Mouse (Mus musculus): ENCODE results near the gene Otud5. TPM values are rescaled to one million over a fixed set of nuclear protein-coding genes. Genes with fewer than 3 reads are reported as not detected.
"Not testable (repeated sequence)": the region's sequence is repeated elsewhere in the genome, so short reads cannot be mapped to it uniquely, and the experiment has no call there.

The Otud5 gene
- polyA plus RNA-seq, 1 experiment = 65.0 TPM

- no peaks in the 10 kb centered on the region for H3K4me1 ChIP-seq (ENCODE audit: control insufficient read depth, insufficient read depth, low read length)
- H3K4me3 ChIP-seq (ENCODE audit: insufficient read depth, low read length) = no peak overlapping the region
- H3K27ac ChIP-seq (ENCODE audit: insufficient read depth, low read length) = no peak overlapping the region
- no peak for TF ChIP-seq CTCF (IDR thresholded peaks at IDR 0.05; ENCODE audit: borderline replicate concordance, insufficient read depth, low read length)
- TF ChIP-seq POLR2A (IDR thresholded peaks at IDR 0.05; ENCODE audit: low read depth, low read length) = no peak
Observed at GRCm38 (mm10) chrX:7869826-7870225, 28.7 kb downstream of the Otud5 start.

- H3K4me3 ChIP-seq (ENCODE audit: insufficient read depth, low read length) = peak within 1 kb of the TSS; percentile 28
- no peak within 1 kb of the TSS for H3K27ac ChIP-seq (ENCODE audit: insufficient read depth, low read length)
- 0 out of 2 replicates have a peak, but pooled peaks cover 5% of the 10 kb centered on the region for H3K4me1 ChIP-seq (ENCODE audit: control insufficient read depth, insufficient read depth, low read length)
- no peak for TF ChIP-seq CTCF (IDR thresholded peaks at IDR 0.05; ENCODE audit: borderline replicate concordance, insufficient read depth, low read length)
- TF ChIP-seq POLR2A (IDR thresholded peaks at IDR 0.05; ENCODE audit: low read depth, low read length) = no peak
Observed at GRCm38 (mm10) chrX:7878007-7878419, 36.8 kb downstream of the Otud5 start, which contains the start of gene Pim2. Gene Pim2, plus strand, starts transcription at chrX:7878262.

GRCm38 (mm10) chrX:7878495-7878894, 37.3 kb downstream of the Otud5 start:
- no peak for TF ChIP-seq POLR2A (IDR thresholded peaks at IDR 0.05; ENCODE audit: low read depth, low read length)
- TF ChIP-seq CTCF (IDR thresholded peaks at IDR 0.05; ENCODE audit: borderline replicate concordance, insufficient read depth, low read length) = no peak
- Histone ChIP-seq H3K27ac (ENCODE audit: insufficient read depth, low read length) (no peak overlapping the region), H3K4me3 (ENCODE audit: insufficient read depth, low read length) (peak overlapping the region; percentile 14; the same call in 1 of the 2 replicates), H3K4me1 (ENCODE audit: control insufficient read depth, insufficient read depth, low read length) (0 out of 2 replicates have a peak, but pooled peaks cover 5% of the 10 kb centered on the region)

GRCm38 (mm10) chrX:7879819-7880218, 38.7 kb downstream of the Otud5 start:
- Histone ChIP-seq H3K4me3 (ENCODE audit: insufficient read depth, low read length) (no peak overlapping the region), H3K4me1 (ENCODE audit: control insufficient read depth, insufficient read depth, low read length) (0 out of 2 replicates have a peak, but pooled peaks cover 5% of the 10 kb centered on the region), H3K27ac (ENCODE audit: insufficient read depth, low read length) (no peak overlapping the region)
- TF ChIP-seq POLR2A (IDR thresholded peaks at IDR 0.05; ENCODE audit: low read depth, low read length) = no peak
- no peak for TF ChIP-seq CTCF (IDR thresholded peaks at IDR 0.05; ENCODE audit: borderline replicate concordance, insufficient read depth, low read length)

- H3K4me1 ChIP-seq (ENCODE audit: control insufficient read depth, insufficient read depth, low read length) = 0 out of 2 replicates have a peak, but pooled peaks cover 5% of the 10 kb centered on the region
- H3K4me3 ChIP-seq (ENCODE audit: insufficient read depth, low read length) = peak within 1 kb of the TSS; percentile 80
- TF ChIP-seq CTCF (IDR thresholded peaks at IDR 0.05; ENCODE audit: borderline replicate concordance, insufficient read depth, low read length) (no peak), POLR2A (IDR thresholded peaks at IDR 0.05; ENCODE audit: low read depth, low read length) (peak; percentile 48)
- H3K27ac ChIP-seq (ENCODE audit: insufficient read depth, low read length) = peak within 1 kb of the TSS; percentile 69
Observed at GRCm38 (mm10) chrX:7883841-7884567, 42.8 kb downstream of the Otud5 start, which contains the start of gene Slc35a2. Gene Slc35a2, plus strand, starts transcription at chrX:7884028.

- H3K4me1 ChIP-seq (ENCODE audit: control insufficient read depth, insufficient read depth, low read length) = no peaks in the 10 kb centered on the region
- H3K27ac ChIP-seq (ENCODE audit: insufficient read depth, low read length) = peak overlapping the region; percentile 91; the same call in 1 of the 2 replicates
- H3K4me3 ChIP-seq (ENCODE audit: insufficient read depth, low read length) = peak overlapping the region; percentile 59
- TF ChIP-seq POLR2A (IDR thresholded peaks at IDR 0.05; ENCODE audit: low read depth, low read length) = no peak
- TF ChIP-seq CTCF (IDR thresholded peaks at IDR 0.05; ENCODE audit: borderline replicate concordance, insufficient read depth, low read length) = no peak
Observed at GRCm38 (mm10) chrX:7898211-7898610, 57.0 kb downstream of the Otud5 start.

- peak within 1 kb of the TSS; percentile 84 for H3K4me3 ChIP-seq (ENCODE audit: insufficient read depth, low read length)
Observed at GRCm38 (mm10) chrX:7898880-7899874, 58.0 kb downstream of the Otud5 start, which contains the start of the genes Pqbp1 and Timm17b. Gene Pqbp1, minus strand, starts transcription at chrX:7899269. Gene Timm17b, plus strand, starts transcription at chrX:7899357.

GRCm38 (mm10) chrX:7904441-7904840, 63.3 kb downstream of the Otud5 start:
- Histone ChIP-seq H3K27ac (ENCODE audit: insufficient read depth, low read length) (no peak overlapping the region), H3K4me1 (ENCODE audit: control insufficient read depth, insufficient read depth, low read length) (no peaks in the 10 kb centered on the region), H3K4me3 (ENCODE audit: insufficient read depth, low read length) (no peak overlapping the region)
- TF ChIP-seq CTCF (IDR thresholded peaks at IDR 0.05; ENCODE audit: borderline replicate concordance, insufficient read depth, low read length) (no peak), POLR2A (IDR thresholded peaks at IDR 0.05; ENCODE audit: low read depth, low read length) (no peak)

More at GRCm38 (mm10) chrX:7898880-7899874, 58.0 kb downstream of the Otud5 start, which contains the start of the genes Pqbp1 and Timm17b:
- Histone ChIP-seq H3K27ac (ENCODE audit: insufficient read depth, low read length) (peak within 1 kb of the TSS; percentile 91), H3K4me1 (ENCODE audit: control insufficient read depth, insufficient read depth, low read length) (no peaks in the 10 kb centered on the region)
- no peak for TF ChIP-seq CTCF (IDR thresholded peaks at IDR 0.05; ENCODE audit: borderline replicate concordance, insufficient read depth, low read length)
- peak; percentile 53 for TF ChIP-seq POLR2A (IDR thresholded peaks at IDR 0.05; ENCODE audit: low read depth, low read length)

- H3K4me3 ChIP-seq (ENCODE audit: insufficient read depth, low read length) = no peak within 1 kb of the TSS
- H3K27ac ChIP-seq (ENCODE audit: insufficient read depth, low read length) = no peak within 1 kb of the TSS
- H3K4me1 ChIP-seq (ENCODE audit: control insufficient read depth, insufficient read depth, low read length) = no peaks in the 10 kb centered on the region
- TF ChIP-seq CTCF (IDR thresholded peaks at IDR 0.05; ENCODE audit: borderline replicate concordance, insufficient read depth, low read length) = no peak
- no peak for TF ChIP-seq POLR2A (IDR thresholded peaks at IDR 0.05; ENCODE audit: low read depth, low read length)
Observed at GRCm38 (mm10) chrX:7907735-7908134, 66.6 kb downstream of the Otud5 start, which contains the start of gene Gm10491. Gene Gm10491, minus strand, starts transcription at chrX:7907835.

- not testable (repeated sequence) for H3K27ac ChIP-seq (ENCODE audit: insufficient read depth, low read length); H3K4me3 ChIP-seq (ENCODE audit: insufficient read depth, low read length); H3K4me1 ChIP-seq (ENCODE audit: control insufficient read depth, insufficient read depth, low read length)
Observed at GRCm38 (mm10) chrX:7909242-7909641, 68.1 kb downstream of the Otud5 start, which contains the start of gene Gm10490. Gene Gm10490, plus strand, starts transcription at chrX:7909542.
